Mouse (Mus musculus): Measurements from ENCODE around the gene Pklr. TPM values are rescaled to one million over a fixed set of nuclear protein-coding genes. Genes with fewer than 3 reads are reported as not detected.

The Pklr gene
- polyA plus RNA-seq, 1 experiment from 2014 or later: 0.17 TPM

- Histone ChIP-seq H3K4me3 (no peak overlapping the region), H3K27me3 (no peaks in the 10 kb centered on the region), H3K9me3 (no peaks in the 10 kb centered on the region), H3K9ac (no peak overlapping the region), H3K36me3 (no peaks in the 10 kb centered on the region), H3K4me1 (peaks cover 7% of the 10 kb centered on the region; the same call in 1 of the 2 replicates), H3K4me2 (no peak overlapping the region), H3K27ac (no peak overlapping the region)
- no peak for ATAC-seq (ENCODE audit: borderline replicate concordance, extremely low read depth, low FRiP score, low TSS enrichment)
- WGBS: 67% methylated on average over 3 of the region's 3 CpGs
Measured at GRCm38 (mm10) chr3:89129908-89130307, 6.0 kb upstream of the Pklr start.

DNA sequence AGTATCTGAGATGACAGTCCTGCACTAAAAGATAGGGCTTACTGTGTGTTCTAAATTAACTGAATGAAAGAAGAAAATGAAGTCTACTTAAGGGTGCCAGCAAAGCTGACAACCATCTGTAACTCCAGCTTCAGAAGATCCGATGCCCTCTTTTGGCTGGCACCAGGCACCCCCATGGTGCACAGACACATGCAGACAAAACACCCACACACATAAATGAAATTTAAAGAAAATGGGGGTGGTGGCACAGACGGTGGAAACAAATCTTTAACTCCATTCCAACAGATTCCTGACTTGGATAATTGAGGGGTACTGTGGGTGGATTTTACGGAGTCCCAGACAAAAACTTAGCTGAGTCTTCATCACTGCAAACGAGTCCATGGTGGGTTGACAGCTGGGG, 4.1 kb upstream of the Pklr start:
- peaks cover 7% of the 10 kb centered on the region; the same call in 1 of the 2 replicates for H3K4me1 ChIP-seq
- WGBS: 36% methylated on average over 4 of the region's 4 CpGs
- ATAC-seq (ENCODE audit: borderline replicate concordance, extremely low read depth, low FRiP score, low TSS enrichment): no peak
- no peak overlapping the region for H3K9ac ChIP-seq
- H3K27me3 ChIP-seq: no peaks in the 10 kb centered on the region
- no peaks in the 10 kb centered on the region for H3K36me3 ChIP-seq
- H3K27ac ChIP-seq: no peak overlapping the region
- H3K4me2 ChIP-seq: peak overlapping the region; percentile 68
- no peak overlapping the region for H3K4me3 ChIP-seq
- no peaks in the 10 kb centered on the region for H3K9me3 ChIP-seq

GRCm38 (mm10) chr3:89132285-89133062, 3.5 kb upstream of the Pklr start:
- Histone ChIP-seq H3K36me3 (no peaks in the 10 kb centered on the region), H3K9ac (no peak overlapping the region; the same call in 1 of the 2 replicates), H3K4me1 (peaks cover 7% of the 10 kb centered on the region; the same call in 1 of the 2 replicates), H3K27ac (no peak overlapping the region), H3K27me3 (no peaks in the 10 kb centered on the region), H3K9me3 (no peaks in the 10 kb centered on the region), H3K4me2 (peak overlapping the region; percentile 68), H3K4me3 (peak overlapping the region; percentile 32)
- ATAC-seq (ENCODE audit: borderline replicate concordance, extremely low read depth, low FRiP score, low TSS enrichment): peak; percentile 68; the same call in 1 of the 2 replicates
- 10% methylated on average over 30 of the region's 30 CpGs for WGBS

- no peak for ATAC-seq (ENCODE audit: borderline replicate concordance, extremely low read depth, low FRiP score, low TSS enrichment)
- Histone ChIP-seq H3K27me3 (no peaks in the 10 kb centered on the region), H3K36me3 (no peaks in the 10 kb centered on the region), H3K9me3 (no peaks in the 10 kb centered on the region), H3K4me1 (peaks cover 7% of the 10 kb centered on the region; the same call in 1 of the 2 replicates), H3K4me3 (no peak overlapping the region), H3K27ac (no peak overlapping the region), H3K9ac (no peak overlapping the region), H3K4me2 (no peak overlapping the region)
- 60% methylated on average over 7 of the region's 7 CpGs for WGBS
Measured at GRCm38 (mm10) chr3:89133063-89133450, 2.9 kb upstream of the Pklr start.

- Histone ChIP-seq H3K9ac (no peak overlapping the region), H3K27me3 (no peaks in the 10 kb centered on the region), H3K4me3 (no peak overlapping the region), H3K4me1 (peaks cover 7% of the 10 kb centered on the region; the same call in 1 of the 2 replicates), H3K36me3 (no peaks in the 10 kb centered on the region), H3K27ac (no peak overlapping the region), H3K4me2 (no peak overlapping the region), H3K9me3 (no peaks in the 10 kb centered on the region)
- WGBS: 62% methylated on average over 1 of the region's 1 CpGs
- ATAC-seq (ENCODE audit: borderline replicate concordance, extremely low read depth, low FRiP score, low TSS enrichment): no peak
Measured at GRCm38 (mm10) chr3:89133752-89134151, 2.2 kb upstream of the Pklr start.

- ATAC-seq (ENCODE audit: borderline replicate concordance, extremely low read depth, low FRiP score, low TSS enrichment): peak; percentile 51; the same call in 1 of the 2 replicates
- Histone ChIP-seq H3K27me3 (no peaks in the 10 kb centered on the region), H3K4me2 (no peak overlapping the region), H3K4me1 (peaks cover 7% of the 10 kb centered on the region; the same call in 1 of the 2 replicates), H3K27ac (no peak overlapping the region), H3K4me3 (no peak overlapping the region), H3K9me3 (no peaks in the 10 kb centered on the region), H3K36me3 (no peaks in the 10 kb centered on the region), H3K9ac (no peak overlapping the region)
- 29% methylated on average over 9 of the region's 9 CpGs for whole genome bisulfite sequencing
Measured at GRCm38 (mm10) chr3:89136365-89136764, 423 bp downstream of the Pklr start.

DNA sequence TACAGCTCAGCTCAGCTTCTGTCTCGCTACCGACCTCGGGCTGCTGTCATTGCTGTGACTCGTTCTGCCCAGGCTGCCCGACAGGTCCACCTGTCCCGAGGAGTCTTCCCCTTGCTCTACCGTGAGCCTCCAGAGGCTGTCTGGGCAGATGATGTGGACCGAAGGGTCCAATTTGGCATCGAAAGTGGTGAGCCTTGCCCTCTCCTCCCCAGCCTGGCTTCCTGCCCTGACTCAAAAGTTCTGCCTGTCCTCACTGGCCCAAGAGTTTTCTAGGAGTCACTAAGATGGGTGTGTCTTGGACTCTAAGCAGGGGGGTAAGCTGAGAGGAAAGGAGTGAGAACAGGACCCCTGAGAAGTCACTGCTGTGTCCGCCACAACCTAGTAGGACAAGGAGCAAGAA, 8.9 kb downstream of the Pklr start:
- H3K4me2 ChIP-seq: no peak overlapping the region
- peaks cover 6% of the 10 kb centered on the region; the same call in 1 of the 2 replicates for H3K4me1 ChIP-seq
- no peak overlapping the region for H3K9ac ChIP-seq
- ATAC-seq (ENCODE audit: borderline replicate concordance, extremely low read depth, low FRiP score, low TSS enrichment): no peak
- H3K27me3 ChIP-seq: peaks cover 26% of the 10 kb centered on the region
- H3K9me3 ChIP-seq: no peaks in the 10 kb centered on the region
- 67% methylated on average over 10 of the region's 10 CpGs for WGBS
- no peaks in the 10 kb centered on the region for H3K36me3 ChIP-seq
- no peak overlapping the region for H3K4me3 ChIP-seq
- no peak overlapping the region for H3K27ac ChIP-seq

GRCm38 (mm10) chr3:89145566-89145965, 9.6 kb downstream of the Pklr start:
- Histone ChIP-seq H3K4me3 (no peak overlapping the region), H3K9me3 (no peaks in the 10 kb centered on the region), H3K9ac (no peak overlapping the region), H3K4me2 (no peak overlapping the region), H3K27me3 (peaks cover 32% of the 10 kb centered on the region), H3K4me1 (peaks cover 6% of the 10 kb centered on the region; the same call in 1 of the 2 replicates), H3K36me3 (no peaks in the 10 kb centered on the region), H3K27ac (no peak overlapping the region)
- no peak for ATAC-seq (ENCODE audit: borderline replicate concordance, extremely low read depth, low FRiP score, low TSS enrichment)
- 62% methylated on average over 8 of the region's 8 CpGs for WGBS

DNA sequence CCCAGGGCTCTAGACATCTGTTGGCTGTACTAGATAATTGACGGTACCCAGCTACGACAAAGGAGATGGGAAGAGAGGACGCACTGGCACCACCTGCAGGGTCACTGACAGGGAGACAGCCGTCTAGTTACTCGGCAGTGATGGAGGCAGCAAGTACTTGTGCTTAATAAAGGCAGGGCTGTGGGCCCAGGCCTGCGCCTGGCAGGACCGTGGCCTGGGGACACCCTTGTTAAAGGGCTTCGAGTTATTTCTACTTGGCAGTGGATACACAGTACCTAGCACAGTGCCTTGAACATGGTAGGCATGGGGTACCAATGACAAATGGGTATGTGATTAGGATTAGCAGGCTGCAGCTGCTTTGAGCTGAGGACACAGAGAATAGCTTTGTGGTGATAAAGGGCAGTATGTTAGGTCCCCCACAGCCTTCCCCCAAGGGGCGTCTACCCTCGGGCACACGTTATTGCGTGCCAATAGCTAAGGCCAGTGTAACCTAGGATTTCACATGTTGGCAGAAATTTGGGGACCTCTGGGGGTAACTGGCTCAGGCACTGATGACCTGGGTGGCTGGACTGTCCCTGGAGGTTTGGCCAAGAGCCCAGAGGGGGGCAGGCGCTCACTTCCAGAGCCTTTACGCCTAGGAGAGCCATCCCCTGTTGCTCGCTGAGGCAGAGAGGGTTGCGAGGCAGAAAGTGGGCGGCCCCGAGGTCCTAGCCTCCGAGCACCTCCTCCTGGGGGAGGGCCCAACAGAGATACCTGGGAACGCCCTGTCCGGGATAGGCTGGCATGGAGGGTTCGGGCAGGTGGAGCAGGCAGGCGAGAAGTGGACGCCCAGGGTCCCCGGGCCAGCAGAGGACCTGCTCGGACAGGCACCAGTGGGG, 11.4 kb downstream of the Pklr start:
- no peaks in the 10 kb centered on the region for H3K36me3 ChIP-seq
- peaks cover 36% of the 10 kb centered on the region for H3K27me3 ChIP-seq
- H3K9me3 ChIP-seq: no peaks in the 10 kb centered on the region
- no peak overlapping the region for H3K9ac ChIP-seq
- ATAC-seq (ENCODE audit: borderline replicate concordance, extremely low read depth, low FRiP score, low TSS enrichment): peak; percentile 69; the same call in 1 of the 2 replicates
- H3K27ac ChIP-seq: no peak overlapping the region
- H3K4me2 ChIP-seq: peak overlapping the region; percentile 71
- peaks cover 6% of the 10 kb centered on the region; the same call in 1 of the 2 replicates for H3K4me1 ChIP-seq
- peak overlapping the region; percentile 26 for H3K4me3 ChIP-seq
- WGBS: 18% methylated on average over 26 of the region's 26 CpGs

GRCm38 (mm10) chr3:89147979-89148311, 12.0 kb downstream of the Pklr start:
- ATAC-seq (ENCODE audit: borderline replicate concordance, extremely low read depth, low FRiP score, low TSS enrichment): 0 out of 2 replicates have a peak, but pooled peaks have one; percentile 4
- no peak overlapping the region for H3K27ac ChIP-seq

GRCm38 (mm10) chr3:89148567-89148966, 12.6 kb downstream of the Pklr start:
- Histone ChIP-seq H3K4me3 (no peak overlapping the region), H3K27me3 (peaks cover 36% of the 10 kb centered on the region), H3K4me1 (peaks cover 6% of the 10 kb centered on the region; the same call in 1 of the 2 replicates), H3K9me3 (no peaks in the 10 kb centered on the region), H3K36me3 (no peaks in the 10 kb centered on the region), H3K27ac (no peak overlapping the region), H3K4me2 (no peak overlapping the region), H3K9ac (no peak overlapping the region)
- ATAC-seq (ENCODE audit: borderline replicate concordance, extremely low read depth, low FRiP score, low TSS enrichment): no peak
- 62% methylated on average over 14 of the region's 14 CpGs for WGBS

More at GRCm38 (mm10) chr3:89147979-89148311, 12.0 kb downstream of the Pklr start:
- H3K4me3 ChIP-seq: peak overlapping the region; percentile 26
- H3K9ac ChIP-seq: no peak overlapping the region
- no peaks in the 10 kb centered on the region for H3K9me3 ChIP-seq
- no peaks in the 10 kb centered on the region for H3K36me3 ChIP-seq
- peak overlapping the region; percentile 71 for H3K4me2 ChIP-seq
- peaks cover 6% of the 10 kb centered on the region; the same call in 1 of the 2 replicates for H3K4me1 ChIP-seq
- H3K27me3 ChIP-seq: peaks cover 36% of the 10 kb centered on the region
- WGBS: 13% methylated on average over 15 of the region's 15 CpGs
